Mouse (Mus musculus): ENCODE data around the gene Syngr4. TPM values are rescaled to one million over a fixed set of nuclear protein-coding genes. Genes with fewer than 3 reads are reported as not detected.

Syngr4 gene
- polyA plus RNA-seq, 1 experiment from 2014 or later = 1.5 TPM

- Histone ChIP-seq H3K9ac (ENCODE audit: low read length) (no peak overlapping the region), H3K4me1 (ENCODE audit: control insufficient read depth in 2 of 2, insufficient read depth in 2 of 2, low read length in 2 of 2) (no peaks in the 10 kb centered on the region), H3K27me3 (ENCODE audit: control insufficient read depth, insufficient read depth, low read length) (peaks cover 18% of the 10 kb centered on the region), H3K4me2 (ENCODE audit: low read length) (no peak overlapping the region), H3K9me3 (ENCODE audit: control insufficient read depth, low read length) (no peaks in the 10 kb centered on the region), H3K27ac (replicated peaks in 1 of 2; ENCODE audit: control insufficient read depth in 1 of 2, insufficient read depth in 1 of 2, low read depth in 2 of 2, low read length in 2 of 2) (no peak overlapping the region), H3K4me3 (ENCODE audit: control insufficient read depth in 1 of 2, insufficient read depth in 1 of 2, low read depth in 1 of 2, low read length in 2 of 2) (no peak overlapping the region), H3K36me3 (ENCODE audit: control insufficient read depth, insufficient read depth, low read length) (no peaks in the 10 kb centered on the region)
- ATAC-seq (ENCODE audit: insufficient number of reproducible peaks, insufficient read depth, low FRiP score, low read depth) = no peak
- 23% methylated on average over 6 of the region's 6 CpGs for WGBS
These were observed 48.0 kb downstream of the Syngr4 start for GRCm38 (mm10) chr7:45848447-45849027.

GRCm38 (mm10) chr7:45842950-45843744 is 53.4 kb downstream of the Syngr4 start:
- peaks cover 17% of the 10 kb centered on the region for H3K27me3 ChIP-seq (ENCODE audit: control insufficient read depth, insufficient read depth, low read length)
- no peak for ATAC-seq (ENCODE audit: insufficient number of reproducible peaks, insufficient read depth, low FRiP score, low read depth)
- H3K27ac ChIP-seq (replicated peaks in 1 of 2; ENCODE audit: control insufficient read depth in 1 of 2, insufficient read depth in 1 of 2, low read depth in 2 of 2, low read length in 2 of 2) = no peak overlapping the region
- H3K36me3 ChIP-seq (ENCODE audit: control insufficient read depth, insufficient read depth, low read length) = no peaks in the 10 kb centered on the region
- no peaks in the 10 kb centered on the region for H3K4me1 ChIP-seq (ENCODE audit: control insufficient read depth in 2 of 2, insufficient read depth in 2 of 2, low read length in 2 of 2)
- WGBS = 79% methylated on average over 10 of the region's 10 CpGs
- no peak overlapping the region for H3K4me3 ChIP-seq (ENCODE audit: control insufficient read depth in 1 of 2, insufficient read depth in 1 of 2, low read depth in 1 of 2, low read length in 2 of 2)
- H3K4me2 ChIP-seq (ENCODE audit: low read length) = no peak overlapping the region
- no peak overlapping the region for H3K9ac ChIP-seq (ENCODE audit: low read length)
- H3K9me3 ChIP-seq (ENCODE audit: control insufficient read depth, low read length) = no peaks in the 10 kb centered on the region

Other genes starting within 250 kb of the Syngr4 start
- gene Fut2, start 230.3 kb downstream of the Syngr4 start, polyA plus RNA-seq (2014; fragmentation: Nextera tagmentation; extraction: Ambion mirVana) = 2.4 and 2.7 TPM in 2 replicates
- not detected in 2 replicates for gene Ntn5, start 212.7 kb downstream of the Syngr4 start, polyA plus RNA-seq (2014; fragmentation: Nextera tagmentation; extraction: Ambion mirVana)
- 0.28 and 0.41 TPM in 2 replicates for gene Sec1, start 202.3 kb downstream of the Syngr4 start, polyA plus RNA-seq (2014; fragmentation: Nextera tagmentation; extraction: Ambion mirVana)
- 6.8 and 8.0 TPM in 2 replicates for gene Car11, start 196.9 kb downstream of the Syngr4 start, polyA plus RNA-seq (2014; fragmentation: Nextera tagmentation; extraction: Ambion mirVana)
- 4.5 and 7.3 TPM in 2 replicates for gene Dbp, start 191.6 kb downstream of the Syngr4 start, polyA plus RNA-seq (2014; fragmentation: Nextera tagmentation; extraction: Ambion mirVana)
- gene Rpl18, start 181.3 kb downstream of the Syngr4 start, polyA plus RNA-seq (2014; fragmentation: Nextera tagmentation; extraction: Ambion mirVana) = 666 and 743 TPM in 2 replicates
- gene Sphk2, start 178.7 kb downstream of the Syngr4 start, polyA plus RNA-seq (2014; fragmentation: Nextera tagmentation; extraction: Ambion mirVana) = 11.9 and 12.5 TPM in 2 replicates
- 0.16 and 0.31 TPM in 2 replicates for gene Fam83e, start 175.5 kb downstream of the Syngr4 start, polyA plus RNA-seq (2014; fragmentation: Nextera tagmentation; extraction: Ambion mirVana)
- not detected in 2 replicates for gene Spaca4, start 170.9 kb downstream of the Syngr4 start, polyA plus RNA-seq (2014; fragmentation: Nextera tagmentation; extraction: Ambion mirVana)
- 0.31 and 1.1 TPM in 2 replicates for gene Lmtk3, start 113.0 kb downstream of the Syngr4 start, polyA plus RNA-seq (2014; fragmentation: Nextera tagmentation; extraction: Ambion mirVana)
- gene Sult2b1, start 112.0 kb downstream of the Syngr4 start, polyA plus RNA-seq (2014; fragmentation: Nextera tagmentation; extraction: Ambion mirVana) = 0.30 and 0.81 TPM in 2 replicates
- gene Cyth2, start 82.1 kb downstream of the Syngr4 start, polyA plus RNA-seq (2014; fragmentation: Nextera tagmentation; extraction: Ambion mirVana) = 88.6 and 89.7 TPM in 2 replicates
- 0.26 and 0.78 TPM in 2 replicates for gene Kcnj14, start 71.9 kb downstream of the Syngr4 start, polyA plus RNA-seq (2014; fragmentation: Nextera tagmentation; extraction: Ambion mirVana)
- gene Grwd1, start 65.8 kb downstream of the Syngr4 start, polyA plus RNA-seq (2014; fragmentation: Nextera tagmentation; extraction: Ambion mirVana) = 33.5 and 36.2 TPM in 2 replicates
- gene Kdelr1, start 23.9 kb downstream of the Syngr4 start, polyA plus RNA-seq (2014; fragmentation: Nextera tagmentation; extraction: Ambion mirVana) = 85.7 and 125 TPM in 2 replicates
- gene Grin2d, start 18.3 kb downstream of the Syngr4 start, polyA plus RNA-seq (2014; fragmentation: Nextera tagmentation; extraction: Ambion mirVana) = 0.12 and 0.15 TPM in 2 replicates
- 5.1 and 8.7 TPM in 2 replicates for gene Tmem143, start 227 bp upstream of the Syngr4 start, polyA plus RNA-seq (2014; fragmentation: Nextera tagmentation; extraction: Ambion mirVana)
- gene Emp3, start 24.7 kb upstream of the Syngr4 start, polyA plus RNA-seq (2014; fragmentation: Nextera tagmentation; extraction: Ambion mirVana) = 76.6 and 90.5 TPM in 2 replicates
- gene Ccdc114, start 27.4 kb upstream of the Syngr4 start, polyA plus RNA-seq (2014; fragmentation: Nextera tagmentation; extraction: Ambion mirVana) = 2.4 and 2.7 TPM in 2 replicates
- not detected in 2 replicates for gene Abcc6, start 133.6 kb upstream of the Syngr4 start, polyA plus RNA-seq (2014; fragmentation: Nextera tagmentation; extraction: Ambion mirVana)
- 18.1 and 20.3 TPM in 2 replicates for gene Nomo1, start 137.0 kb upstream of the Syngr4 start, polyA plus RNA-seq (2014; fragmentation: Nextera tagmentation; extraction: Ambion mirVana)
- gene Kcnj11, start 204.1 kb upstream of the Syngr4 start, polyA plus RNA-seq (2014; fragmentation: Nextera tagmentation; extraction: Ambion mirVana) = 8.0 and 8.1 TPM in 2 replicates